Mouse (Mus musculus): ENCODE data around the gene Sh3d19.

DNA sequence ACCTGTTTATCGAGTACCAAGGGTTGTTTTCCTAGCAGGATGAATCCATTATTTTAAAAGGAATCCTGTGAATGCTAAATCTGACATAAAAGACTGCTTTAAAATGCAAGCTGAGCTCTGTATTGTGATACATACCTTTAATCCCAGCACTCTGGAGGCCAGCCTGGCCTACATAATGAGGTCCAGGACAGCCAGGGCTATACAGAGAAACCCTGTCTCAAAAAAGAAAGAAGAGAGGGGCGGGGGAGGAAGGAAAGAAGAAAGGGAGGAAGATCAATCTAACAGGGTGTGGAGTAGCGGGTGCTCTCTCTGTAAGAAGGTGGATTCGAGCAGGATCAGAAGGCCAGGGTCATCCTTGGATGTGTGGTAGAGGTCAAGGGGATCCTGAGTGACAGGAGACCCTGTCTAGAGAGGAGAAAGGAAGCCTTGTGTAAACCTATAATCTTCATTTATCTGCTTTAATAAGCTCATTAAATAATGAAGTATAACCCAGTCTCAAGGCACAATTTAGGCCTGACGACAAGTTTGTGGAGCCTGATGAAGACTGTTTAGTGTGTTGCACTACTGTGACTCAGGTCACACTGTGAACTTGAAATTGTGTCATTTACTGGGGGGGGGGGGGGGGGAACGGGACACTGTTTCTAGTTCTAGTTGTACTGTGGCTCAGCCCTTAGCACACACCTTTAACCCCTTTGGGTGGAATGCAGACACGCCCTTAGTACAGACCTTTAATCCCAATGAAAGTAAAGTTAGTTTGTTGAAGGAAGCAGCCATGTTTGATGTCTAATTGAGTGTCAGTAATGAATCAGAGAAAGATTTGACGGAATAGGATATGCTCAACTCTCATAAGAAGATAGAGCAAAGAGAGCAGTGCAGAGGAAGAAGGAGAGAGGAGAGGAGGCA lies 137.0 kb downstream of the Sh3d19 start:
- TF ChIP-seq POLR2A (IDR thresholded peaks at IDR 0.05; ENCODE audit: insufficient read depth, low read depth, low read length), result no peak
- TF ChIP-seq CTCF (IDR thresholded peaks at IDR 0.05; ENCODE audit: insufficient read depth, low read depth, low read length), result no peak
